Mouse (Mus musculus) ES-E14 (cell line): Measurements from ENCODE around the gene Lgals4. TPM values are rescaled to one million over a fixed set of nuclear protein-coding genes. Genes with fewer than 3 reads are reported as not detected.
A peak's percentile ranks its signal among the peaks of the same experiment; 100 is the strongest.

Experiments used
- DNase-seq: peaks from one replicate; pipeline ENCODE4 v3.0.0-alpha.2; 2013; ENCODE audit warnings: low read depth, low spot score
- H3K27ac ChIP-seq: 2 replicates; pipeline ENCODE4 v1.5.1; 2012; ENCODE audit warnings: low read depth, mild to moderate bottlenecking, low read length, moderate library complexity, mixed read lengths; ENCODE audit not compliant: poor library complexity, insufficient read depth, severe bottlenecking
- H3K36me3 ChIP-seq: 2 replicates; pipeline ENCODE4 v1.6.1; 2012; ENCODE audit warnings: mild to moderate bottlenecking, low read length, moderate library complexity, mixed read lengths; ENCODE audit not compliant: control insufficient read depth, poor library complexity, insufficient read depth, severe bottlenecking
- H3K4me1 ChIP-seq, 2 experiments: fragments of 150-350 bp in 1 of 2; sonication (generic) in 1 of 2; 2 replicates each; pipeline ENCODE4 v1.6.1; 2012; ENCODE audit warnings: low read length in 2 of 2, mild to moderate bottlenecking in 1 of 2, mixed read lengths in 1 of 2; ENCODE audit not compliant: control insufficient read depth in 2 of 2, insufficient read depth in 2 of 2, poor library complexity in 1 of 2
- H3K4me3 ChIP-seq, 2 experiments: fragments of 150-350 bp in 1 of 2; sonication (generic) in 1 of 2; 2 replicates each; pipeline ENCODE4 v1.5.1; 2012; ENCODE audit warnings: low read length in 2 of 2, low read depth in 1 of 2, mild to moderate bottlenecking in 1 of 2, mixed read lengths in 1 of 2; ENCODE audit not compliant: insufficient read depth in 1 of 2, poor library complexity in 1 of 2, severe bottlenecking in 1 of 2
- H3K9ac ChIP-seq: 2 replicates; pipeline ENCODE4 v1.6.1; 2012; ENCODE audit warnings: low read depth, mild to moderate bottlenecking, low read length, mixed read lengths; ENCODE audit not compliant: poor library complexity, insufficient read depth, severe bottlenecking
- H3K9me3 ChIP-seq: fragments of 150-350 bp; sonication (generic); 2 replicates; pipeline ENCODE4 v1.6.1; 2012; ENCODE audit warnings: low read depth, mild to moderate bottlenecking, low read length; ENCODE audit not compliant: control insufficient read depth, insufficient read depth
- CHD2 ChIP-seq: IDR thresholded peaks from 2 replicates; pipeline ENCODE4 v1.6.1; 2014; ENCODE audit warnings: mild to moderate bottlenecking, low read depth, low read length, inconsistent platforms
- HCFC1 ChIP-seq: IDR thresholded peaks from 2 replicates; pipeline ENCODE4 v1.6.1; 2012; ENCODE audit warnings: low read length, inconsistent platforms, borderline replicate concordance; ENCODE audit not compliant: insufficient read depth
- MAFK ChIP-seq: IDR thresholded peaks from 2 replicates; pipeline ENCODE4 v1.6.1; 2014; ENCODE audit warnings: mild to moderate bottlenecking, low read depth, low read length, inconsistent platforms; ENCODE audit not compliant: insufficient read depth
- ZC3H11A ChIP-seq: IDR thresholded peaks from 2 replicates; pipeline ENCODE4 v1.6.1; 2012; ENCODE audit warnings: low read depth, mild to moderate bottlenecking, inconsistent platforms, low read length, borderline replicate concordance
- ZNF384 ChIP-seq: IDR thresholded peaks from 2 replicates; pipeline ENCODE4 v1.6.1; 2012; ENCODE audit warnings: low read depth, low read length, inconsistent platforms
- in situ Hi-C, 2 experiments: fragments of 600-800 bp; cut with MboI; formaldehyde crosslinking; loops; one replicate each; pipeline ENCODE4 v1.15.1; 2025; ENCODE audit warnings: low sequenced_read_pairs in 2 of 2, inconsistent platforms in 1 of 2; ENCODE audit not compliant: unreplicated experiment in 2 of 2
- total RNA-seq: library from RNA; depleted of rRNA; stranded (reverse); fragments of 300-350 nt; gene quantifications from 2 replicates; pipeline ENCODE4 v1.2.3, GENCODE M21; 2012

The Lgals4 gene
- total RNA-seq, 1 experiment: 5.5 TPM

- in situ Hi-C loops: no loop called here
- Histone ChIP-seq H3K36me3 (no peaks in the 10 kb centered on the region), H3K9me3 (no peaks in the 10 kb centered on the region), H3K27ac (no peak overlapping the region), H3K4me1 (no peaks in the 10 kb centered on the region; a peak in 1 of 4 replicates), H3K4me3 (no peak overlapping the region), H3K9ac (no peak overlapping the region)
- no peak for DNase-seq
- no peak for TF ChIP-seq CHD2
- TF ChIP-seq ZNF384: no peak
Measured at GRCm38 (mm10) chr7:28847273-28847672, 13.6 kb downstream of the Lgals4 start.

GRCm38 (mm10) chr7:28849700-28850236, 16.1 kb downstream of the Lgals4 start:
- in situ Hi-C loops: no loop called here
- no peaks in the 10 kb centered on the region for H3K9me3 ChIP-seq
- no peaks in the 10 kb centered on the region for H3K36me3 ChIP-seq
- no peak overlapping the region for H3K9ac ChIP-seq
- no peak overlapping the region for H3K4me3 ChIP-seq
- no peak for TF ChIP-seq ZC3H11A
- no peak for TF ChIP-seq ZNF384
- TF ChIP-seq HCFC1: no peak
- TF ChIP-seq MAFK: no peak
- TF ChIP-seq CHD2: no peak
- no peak for DNase-seq
- no peak overlapping the region for H3K27ac ChIP-seq
- no peaks in the 10 kb centered on the region; a peak in 1 of 4 replicates for H3K4me1 ChIP-seq

- no peak overlapping the region for H3K9ac ChIP-seq
- no peak overlapping the region for H3K4me3 ChIP-seq
- H3K4me1 ChIP-seq: no peaks in the 10 kb centered on the region; a peak in 1 of 4 replicates
- H3K36me3 ChIP-seq: no peaks in the 10 kb centered on the region
- DNase-seq: no peak
- no peak for TF ChIP-seq ZNF384
- no peak for TF ChIP-seq CHD2
- TF ChIP-seq MAFK: no peak
- no peak for TF ChIP-seq ZC3H11A
- TF ChIP-seq HCFC1: no peak
- no peak overlapping the region for H3K27ac ChIP-seq
- no peaks in the 10 kb centered on the region for H3K9me3 ChIP-seq
- in situ Hi-C loops: no loop called here
Measured at GRCm38 (mm10) chr7:28850642-28851041, 17.0 kb downstream of the Lgals4 start.

GRCm38 (mm10) chr7:28859953-28860352, 26.3 kb downstream of the Lgals4 start:
- no peak for DNase-seq
- H3K9me3 ChIP-seq: no peaks in the 10 kb centered on the region
- TF ChIP-seq ZNF384 (no peak), MAFK (no peak), CHD2 (no peak), HCFC1 (no peak), ZC3H11A (no peak)
- no peak overlapping the region for H3K27ac ChIP-seq
- no peaks in the 10 kb centered on the region for H3K36me3 ChIP-seq
- in situ Hi-C loops: no loop called here
- H3K9ac ChIP-seq: no peak overlapping the region
- peaks cover 0 to 10% of the 10 kb centered on the region in 2 experiments; a peak in 1 of 4 replicates for H3K4me1 ChIP-seq
- H3K4me3 ChIP-seq: no peak overlapping the region

GRCm38 (mm10) chr7:28860898-28861297, 27.2 kb downstream of the Lgals4 start:
- Histone ChIP-seq H3K4me1 (peaks cover 0 to 10% of the 10 kb centered on the region in 2 experiments; a peak in 1 of 4 replicates), H3K36me3 (no peaks in the 10 kb centered on the region), H3K9ac (no peak overlapping the region), H3K9me3 (no peaks in the 10 kb centered on the region), H3K4me3 (no peak overlapping the region), H3K27ac (no peak overlapping the region)
- peak; percentile 51 for DNase-seq
- TF ChIP-seq HCFC1 (no peak), ZC3H11A (0 out of 2 replicates have a peak, but pooled peaks have one; percentile 27), CHD2 (no peak)
- in situ Hi-C loops: no loop called here
